Mouse (Mus musculus) embryonic facial prominence, embryonic 13.5 days (tissue): ENCODE measurements around the gene Tmx4. TPM values are rescaled to one million over a fixed set of nuclear protein-coding genes. Genes with fewer than 3 reads are reported as not detected.
A peak's percentile ranks its signal among the peaks of the same experiment; 100 is the strongest.

Experiments
- ATAC-seq: fragments of 200-750 bp; cut with Nextera tagmentation; 2 replicates; pipeline ENCODE4 v1.8.0; 2017; ENCODE audit warnings: low read depth; ENCODE audit not compliant: insufficient number of reproducible peaks, insufficient read depth, low FRiP score, low TSS enrichment
- H3K27ac ChIP-seq: fragments of 300-500 bp; sonication (generic); 2 replicates; pipeline ENCODE4 v1.5.1; 2015; ENCODE audit warnings: moderate library complexity, mild to moderate bottlenecking, inconsistent platforms
- H3K27me3 ChIP-seq: fragments of 300-500 bp; sonication (generic); 2 replicates; pipeline ENCODE4 v1.6.1; 2015; ENCODE audit warnings: mild to moderate bottlenecking, inconsistent platforms
- H3K36me3 ChIP-seq: fragments of 300-500 bp; sonication (generic); 2 replicates; pipeline ENCODE4 v1.6.1; 2015; ENCODE audit warnings: mild to moderate bottlenecking, inconsistent platforms
- H3K4me1 ChIP-seq: fragments of 300-500 bp; sonication (generic); 2 replicates; pipeline ENCODE4 v1.6.1; 2015; ENCODE audit warnings: inconsistent platforms
- H3K4me2 ChIP-seq: fragments of 300-500 bp; sonication (generic); 2 replicates; pipeline ENCODE4 v1.6.1; 2015; ENCODE audit warnings: moderate library complexity, mild to moderate bottlenecking, inconsistent platforms
- H3K4me3 ChIP-seq: fragments of 300-500 bp; sonication (generic); 2 replicates; pipeline ENCODE4 v1.5.1; 2015; ENCODE audit warnings: mild to moderate bottlenecking, inconsistent platforms
- H3K9ac ChIP-seq: fragments of 300-500 bp; sonication (generic); 2 replicates; pipeline ENCODE4 v1.6.1; 2015; ENCODE audit warnings: mild to moderate bottlenecking, inconsistent platforms
- H3K9me3 ChIP-seq: fragments of 300-500 bp; sonication (generic); 2 replicates; pipeline ENCODE4 v1.6.1; 2016; ENCODE audit warnings: inconsistent platforms
- WGBS: fragments of 180-500 bp; shearing (Covaris S2); methylation state at CpG from one replicate; pipeline ENCODE4 v1.1.7; 2015; ENCODE audit warnings: mixed read lengths; 5-methylcytosine and 5-hydroxymethylcytosine counted together
- polyA plus RNA-seq: library from polyadenylated mRNA; unstranded; fragments of >200 nt; fragmentation: Nextera tagmentation; extraction: Ambion mirVana; gene quantifications from 2 replicates; pipeline ENCODE4 v1.2.1, GENCODE M21; 2015

The Tmx4 gene
- 18.1 and 21.8 TPM in 2 replicates for polyA plus RNA-seq

GRCm38 (mm10) chr2:134643514-134644300 is at the start of gene Tmx4:
Gene Tmx4, minus strand, starts transcription at chr2:134644145.
- H3K4me1 ChIP-seq = peaks cover 17% of the 10 kb centered on the region
- peak within 1 kb of the TSS; percentile 89 for H3K9ac ChIP-seq
- H3K4me2 ChIP-seq = peak within 1 kb of the TSS; percentile 74
- under 1% methylated on average over 57 of the region's 57 CpGs for WGBS
- H3K27me3 ChIP-seq = no peaks in the 10 kb centered on the region
- H3K9me3 ChIP-seq = no peaks in the 10 kb centered on the region
- peak; percentile 98 for ATAC-seq
- peak within 1 kb of the TSS; percentile 86 for H3K4me3 ChIP-seq
- H3K27ac ChIP-seq = peak within 1 kb of the TSS; percentile 92
- peaks cover 2% of the 10 kb centered on the region; the same call in 1 of the 2 replicates for H3K36me3 ChIP-seq

- no peak for ATAC-seq
- H3K4me3 ChIP-seq = no peak overlapping the region
- H3K27me3 ChIP-seq = no peaks in the 10 kb centered on the region
- H3K9me3 ChIP-seq = no peaks in the 10 kb centered on the region
- H3K4me1 ChIP-seq = no peaks in the 10 kb centered on the region
- H3K9ac ChIP-seq = no peak overlapping the region
- 60% methylated on average over 1 of the region's 1 CpGs for WGBS
- no peaks in the 10 kb centered on the region for H3K36me3 ChIP-seq
- H3K4me2 ChIP-seq = no peak overlapping the region
- H3K27ac ChIP-seq = no peak overlapping the region
Observed at GRCm38 (mm10) chr2:134692125-134692524, 48.2 kb upstream of the Tmx4 start.

- no peaks in the 10 kb centered on the region for H3K9me3 ChIP-seq
- H3K4me3 ChIP-seq = no peak overlapping the region
- no peak overlapping the region for H3K4me2 ChIP-seq
- ATAC-seq = no peak
- no peaks in the 10 kb centered on the region for H3K36me3 ChIP-seq
- WGBS = 83% methylated on average over 7 of the region's 7 CpGs
- no peak overlapping the region for H3K9ac ChIP-seq
- H3K27ac ChIP-seq = no peak overlapping the region
- H3K4me1 ChIP-seq = no peaks in the 10 kb centered on the region
- no peaks in the 10 kb centered on the region for H3K27me3 ChIP-seq
Observed at GRCm38 (mm10) chr2:134691055-134691454, 47.1 kb upstream of the Tmx4 start.

- no peak overlapping the region for H3K4me2 ChIP-seq
- H3K4me1 ChIP-seq = no peaks in the 10 kb centered on the region
- ATAC-seq = no peak
- no peaks in the 10 kb centered on the region for H3K36me3 ChIP-seq
- no peaks in the 10 kb centered on the region for H3K27me3 ChIP-seq
- 60% methylated on average over 3 of the region's 3 CpGs for WGBS
- no peak overlapping the region for H3K4me3 ChIP-seq
- H3K9ac ChIP-seq = no peak overlapping the region
- no peak overlapping the region for H3K27ac ChIP-seq
- H3K9me3 ChIP-seq = no peaks in the 10 kb centered on the region
Observed at GRCm38 (mm10) chr2:134682326-134682725, 38.4 kb upstream of the Tmx4 start.

- no peaks in the 10 kb centered on the region for H3K27me3 ChIP-seq
- H3K27ac ChIP-seq = no peak overlapping the region
- H3K9ac ChIP-seq = no peak overlapping the region
- no peak for ATAC-seq
- H3K4me3 ChIP-seq = no peak overlapping the region
- WGBS = 30% methylated on average over 9 of the region's 9 CpGs
- H3K4me1 ChIP-seq = no peaks in the 10 kb centered on the region
- no peaks in the 10 kb centered on the region for H3K9me3 ChIP-seq
- no peaks in the 10 kb centered on the region for H3K36me3 ChIP-seq
- H3K4me2 ChIP-seq = no peak overlapping the region
Observed at GRCm38 (mm10) chr2:134681271-134681961, 37.5 kb upstream of the Tmx4 start.

GRCm38 (mm10) chr2:134679567-134679966 is 35.6 kb upstream of the Tmx4 start:
- 64% methylated on average over 3 of the region's 3 CpGs for WGBS
- H3K9ac ChIP-seq = no peak overlapping the region
- H3K27ac ChIP-seq = no peak overlapping the region

GRCm38 (mm10) chr2:134675465-134675864 is 31.5 kb upstream of the Tmx4 start:
- Histone ChIP-seq H3K27ac (no peak overlapping the region), H3K9me3 (no peaks in the 10 kb centered on the region), H3K4me2 (no peak overlapping the region), H3K27me3 (no peaks in the 10 kb centered on the region), H3K4me3 (no peak overlapping the region), H3K4me1 (no peaks in the 10 kb centered on the region), H3K9ac (no peak overlapping the region), H3K36me3 (no peaks in the 10 kb centered on the region)
- 86% methylated on average over 1 of the region's 1 CpGs for WGBS
- ATAC-seq = no peak

More at GRCm38 (mm10) chr2:134679567-134679966, 35.6 kb upstream of the Tmx4 start:
- Histone ChIP-seq H3K4me2 (no peak overlapping the region), H3K4me1 (no peaks in the 10 kb centered on the region), H3K9me3 (no peaks in the 10 kb centered on the region), H3K27me3 (no peaks in the 10 kb centered on the region), H3K4me3 (no peak overlapping the region), H3K36me3 (no peaks in the 10 kb centered on the region)
- no peak for ATAC-seq

GRCm38 (mm10) chr2:134673604-134674003 is 29.7 kb upstream of the Tmx4 start:
- H3K27me3 ChIP-seq = no peaks in the 10 kb centered on the region
- H3K9ac ChIP-seq = no peak overlapping the region
- H3K4me1 ChIP-seq = no peaks in the 10 kb centered on the region
- H3K9me3 ChIP-seq = no peaks in the 10 kb centered on the region
- ATAC-seq = no peak
- H3K4me3 ChIP-seq = no peak overlapping the region
- H3K27ac ChIP-seq = no peak overlapping the region
- no peaks in the 10 kb centered on the region for H3K36me3 ChIP-seq
- 73% methylated on average over 5 of the region's 5 CpGs for WGBS
- no peak overlapping the region for H3K4me2 ChIP-seq

GRCm38 (mm10) chr2:134656477-134656876 is 12.5 kb upstream of the Tmx4 start:
- Histone ChIP-seq H3K27me3 (no peaks in the 10 kb centered on the region), H3K27ac (no peak overlapping the region), H3K36me3 (no peaks in the 10 kb centered on the region), H3K9me3 (no peaks in the 10 kb centered on the region), H3K4me1 (no peaks in the 10 kb centered on the region), H3K4me3 (no peak overlapping the region), H3K9ac (no peak overlapping the region), H3K4me2 (no peak overlapping the region)
- WGBS = 22% methylated on average over 4 of the region's 4 CpGs
- peak; percentile 71 for ATAC-seq

GRCm38 (mm10) chr2:134654668-134655067 is 10.7 kb upstream of the Tmx4 start:
- no peak overlapping the region for H3K9ac ChIP-seq
- H3K4me3 ChIP-seq = no peak overlapping the region
- no peak overlapping the region for H3K27ac ChIP-seq
- H3K27me3 ChIP-seq = no peaks in the 10 kb centered on the region
- no peaks in the 10 kb centered on the region for H3K9me3 ChIP-seq
- no peaks in the 10 kb centered on the region for H3K36me3 ChIP-seq
- ATAC-seq = no peak
- H3K4me2 ChIP-seq = no peak overlapping the region
- H3K4me1 ChIP-seq = no peaks in the 10 kb centered on the region

GRCm38 (mm10) chr2:134652759-134653158 is 8.8 kb upstream of the Tmx4 start:
- Histone ChIP-seq H3K4me1 (no peaks in the 10 kb centered on the region), H3K9ac (no peak overlapping the region), H3K9me3 (no peaks in the 10 kb centered on the region), H3K27me3 (no peaks in the 10 kb centered on the region), H3K27ac (no peak overlapping the region), H3K36me3 (no peaks in the 10 kb centered on the region), H3K4me2 (no peak overlapping the region), H3K4me3 (no peak overlapping the region)
- 84% methylated on average over 5 of the region's 5 CpGs for WGBS
- no peak for ATAC-seq

GRCm38 (mm10) chr2:134648999-134649398 is 5.1 kb upstream of the Tmx4 start:
- H3K9ac ChIP-seq = no peak overlapping the region
- H3K27ac ChIP-seq = no peak overlapping the region
- WGBS = 85% methylated on average over 3 of the region's 3 CpGs
- no peak overlapping the region for H3K4me3 ChIP-seq
- no peaks in the 10 kb centered on the region for H3K36me3 ChIP-seq
- ATAC-seq = no peak
- peaks cover 10% of the 10 kb centered on the region; the same call in 1 of the 2 replicates for H3K4me1 ChIP-seq
- H3K27me3 ChIP-seq = no peaks in the 10 kb centered on the region
- H3K9me3 ChIP-seq = no peaks in the 10 kb centered on the region
- no peak overlapping the region for H3K4me2 ChIP-seq
